Mouse (Mus musculus): ENCODE measurements around the gene Dedd2.

DNA sequence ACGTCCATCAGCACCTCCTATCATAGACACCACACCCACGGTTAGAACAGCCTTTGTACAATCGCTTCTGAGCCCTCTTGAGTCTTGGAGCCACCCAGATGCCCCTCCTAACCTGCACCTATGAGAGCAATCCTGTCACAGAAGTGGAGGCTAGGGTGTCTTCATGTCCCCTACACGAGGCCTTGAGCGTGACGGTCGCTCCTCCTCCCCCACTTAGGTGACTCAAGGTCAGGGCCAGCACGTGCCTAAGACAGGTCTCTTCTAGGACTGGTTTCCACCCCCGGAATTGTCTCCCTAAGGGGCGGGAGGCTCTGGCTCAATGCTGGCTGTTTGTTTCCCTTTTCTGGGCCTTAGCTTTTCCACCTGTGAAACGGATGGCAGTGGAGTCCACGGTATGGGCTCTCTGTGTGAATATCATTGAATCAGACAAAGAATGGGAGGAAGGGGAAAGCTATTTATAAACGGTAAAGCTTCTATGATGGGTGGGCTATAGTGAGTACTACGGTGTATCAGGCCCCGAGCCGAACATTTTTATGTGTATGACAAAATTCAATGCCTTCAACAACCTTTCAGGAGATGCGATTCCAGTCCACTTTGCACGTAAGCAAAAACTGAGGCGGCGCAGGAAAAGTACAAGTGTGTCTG lies at the start of gene Dedd2:
- TF ChIP-seq CTCF (IDR thresholded peaks at IDR 0.05; ENCODE audit: low read depth) (no peak), EP300 (IDR thresholded peaks at IDR 0.05; ENCODE audit: low read depth) (no peak)
